Mouse (Mus musculus) cerebellum, adult 11-12 months (tissue): ENCODE measurements at regions not wholly inside any gene's neighbourhood (a gene's known extent, or its start where the extent isn't known, plus 50 kb on each side); places are given as distances from the start of the nearest gene placed in this dataset.

Source experiments
- DNase-seq: peaks from one replicate; pipeline ENCODE4 v3.0.0; 2022

DNA sequence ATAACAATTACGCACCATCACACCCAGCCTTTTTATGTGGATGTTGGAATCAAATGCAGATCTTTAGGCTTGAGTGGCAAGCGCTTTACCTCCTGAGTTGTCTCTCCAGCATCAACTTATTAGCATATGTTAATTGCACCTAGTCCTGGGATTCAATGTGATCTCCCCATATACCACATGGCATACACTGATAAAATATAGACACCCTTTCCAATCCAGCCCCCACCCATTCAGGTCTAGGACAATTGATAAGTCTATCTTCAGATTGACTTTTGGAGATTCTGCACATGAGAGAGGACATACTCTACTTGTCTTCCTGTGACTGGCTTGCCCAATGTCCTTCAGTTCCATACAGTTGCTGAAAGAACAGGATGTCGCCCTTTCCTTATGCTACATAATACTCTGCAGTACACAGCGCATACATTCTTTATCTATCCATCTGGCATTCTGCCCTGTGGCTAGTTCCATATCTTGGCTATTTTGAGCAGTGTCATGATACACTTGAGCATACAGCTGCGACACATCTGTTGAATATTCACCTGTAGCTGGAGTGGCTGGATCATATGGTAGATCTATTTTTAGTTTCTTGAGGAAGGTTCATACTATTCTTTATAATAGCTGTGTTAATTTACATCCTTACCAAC lies 120.3 kb downstream of the Gsdmc2 start:
- no peak for DNase-seq

DNA sequence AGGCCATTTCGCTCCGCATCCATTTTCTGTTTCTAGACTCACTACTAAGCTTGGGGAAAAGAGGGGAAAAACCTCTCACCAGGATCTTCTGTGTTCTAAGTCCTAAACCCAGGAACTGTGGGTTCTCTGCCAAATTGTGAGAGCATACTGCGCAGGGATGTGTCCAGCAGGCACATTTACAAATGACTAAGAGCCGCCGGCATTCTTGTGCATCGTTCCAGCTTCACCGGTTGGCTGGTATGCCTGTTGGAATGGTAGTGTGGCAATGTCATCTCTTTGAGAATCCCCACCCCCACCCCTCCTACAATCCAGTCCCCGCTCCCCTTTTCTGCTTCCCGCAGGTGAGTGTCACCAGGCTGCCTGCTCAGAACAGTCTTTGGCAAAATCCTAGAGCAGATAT lies 122.0 kb downstream of the Gsdmc2 start:
- no peak for DNase-seq

DNA sequence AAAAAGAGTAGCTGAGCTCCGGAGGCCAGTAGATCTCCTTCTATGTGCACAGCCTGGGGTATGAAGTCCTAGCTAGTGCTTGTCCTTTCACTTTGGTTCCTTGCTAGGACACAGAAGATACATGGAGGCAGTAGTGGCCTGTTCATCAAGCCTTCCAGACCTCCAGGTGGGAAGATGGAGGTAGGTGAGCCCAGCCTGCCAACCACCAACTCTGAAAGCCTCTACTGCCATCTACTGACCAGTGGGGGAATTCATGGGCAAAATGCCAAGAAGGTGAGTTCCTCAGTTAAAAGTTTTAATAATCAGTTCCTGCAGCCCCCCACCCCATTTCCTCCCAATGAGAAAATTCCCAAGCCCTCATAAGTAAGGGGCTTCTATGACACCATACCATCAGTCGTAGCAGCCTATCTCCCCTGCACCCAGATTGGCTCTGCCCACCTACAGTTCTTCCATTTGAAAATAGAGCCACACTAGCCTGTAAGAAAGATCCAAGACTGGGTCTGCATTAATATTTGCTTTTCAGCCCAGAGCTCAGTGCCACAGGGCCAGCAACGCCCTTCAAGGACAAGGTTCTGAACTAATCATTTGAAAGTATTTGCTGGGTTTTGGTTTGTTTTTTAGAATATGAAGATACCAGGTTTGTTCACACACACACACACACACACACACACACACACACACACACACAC lies 123.2 kb downstream of the Gsdmc2 start:
- no peak for DNase-seq

DNA sequence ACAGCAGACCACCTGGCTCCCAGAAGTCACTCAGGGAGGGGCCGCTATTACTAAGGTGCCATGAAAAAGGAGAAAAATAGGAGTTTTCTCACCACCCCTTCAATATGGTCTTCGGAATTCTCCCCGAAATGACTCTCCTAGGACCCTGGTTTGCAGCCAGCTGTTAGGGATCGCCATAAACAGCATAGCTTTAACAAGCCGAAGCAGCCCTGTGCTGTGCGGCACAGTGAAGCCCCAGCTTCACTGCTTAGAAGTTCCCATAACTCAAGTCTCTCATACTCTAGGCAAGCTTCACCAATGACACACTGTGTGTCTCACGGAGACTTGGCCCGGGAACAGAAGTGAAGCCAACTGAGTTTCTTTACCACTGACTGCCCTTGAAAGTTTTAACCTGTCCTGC lies 127.2 kb downstream of the Gsdmc2 start:
- DNase-seq, result no peak

DNA sequence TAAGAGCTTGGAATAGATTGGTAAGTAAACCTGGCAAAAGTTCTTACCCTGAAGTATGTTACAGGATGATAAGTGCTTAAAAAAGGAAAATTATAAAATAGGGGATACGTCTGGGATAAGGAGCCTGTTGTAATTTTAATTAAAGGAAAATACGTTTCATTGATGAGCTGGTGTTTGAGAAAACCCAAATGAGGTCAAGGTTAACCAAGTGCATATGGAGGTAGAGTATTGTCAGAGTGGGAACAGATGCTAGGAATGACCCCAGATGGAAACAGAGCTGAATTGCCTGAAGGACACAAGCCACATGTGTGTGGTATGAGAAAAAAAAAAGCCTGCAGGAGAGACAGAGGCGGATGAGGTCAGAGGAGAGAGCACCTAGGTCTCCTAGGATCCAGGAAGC lies 131.3 kb downstream of the Gsdmc2 start:
- no peak for DNase-seq

DNA sequence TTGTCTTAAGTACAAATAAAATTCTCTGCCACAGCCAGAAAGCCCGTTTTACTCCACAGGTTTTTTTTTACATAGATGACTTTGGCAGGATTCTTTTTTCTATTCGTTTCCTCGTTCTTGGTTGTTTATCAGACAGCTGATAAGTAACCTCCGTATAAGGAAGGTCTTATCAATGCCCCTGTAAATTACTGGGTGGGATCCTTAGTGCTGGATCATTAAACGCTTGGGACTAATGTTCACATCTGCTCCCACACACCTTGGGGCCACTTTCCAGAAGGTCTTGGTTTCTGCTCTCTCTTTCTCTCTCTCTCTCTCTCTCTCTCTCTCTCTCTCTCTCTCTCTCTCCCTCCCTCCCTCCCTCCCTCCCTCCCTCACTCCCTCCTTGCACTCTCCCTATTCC lies 134.6 kb downstream of the Gsdmc2 start:
- DNase-seq, result no peak

DNA sequence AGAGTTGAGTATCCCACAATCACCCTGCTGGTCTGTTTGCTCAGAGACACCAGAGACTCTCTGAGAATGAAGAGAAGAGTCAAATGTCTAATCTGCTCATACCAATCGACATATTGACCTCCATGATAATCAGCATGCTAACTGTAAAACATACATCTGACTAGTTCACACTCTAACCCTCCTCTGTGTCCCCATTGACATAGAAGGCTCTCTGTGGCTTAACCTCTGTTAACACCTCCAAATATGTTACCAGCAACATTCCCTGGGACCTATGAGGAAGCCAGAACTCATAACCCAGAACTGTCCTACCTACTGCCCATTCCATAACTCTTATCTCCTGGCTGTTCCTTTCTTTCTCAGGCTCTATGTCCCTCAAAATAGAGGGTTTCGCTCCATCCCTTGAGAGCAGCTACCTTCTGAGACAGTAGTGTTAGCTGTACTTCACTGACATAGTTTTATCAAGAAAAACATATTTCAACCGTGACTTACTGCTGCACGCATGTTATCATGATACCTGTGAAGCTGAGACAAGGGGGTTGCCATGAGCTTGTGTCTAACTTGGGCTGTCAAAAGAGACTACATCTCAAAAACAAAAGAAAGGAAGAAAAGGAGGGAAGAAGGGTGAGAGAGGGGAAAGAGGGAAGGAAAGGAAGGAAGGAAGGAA lies 135.6 kb downstream of the Gsdmc2 start:
- no peak for DNase-seq

DNA sequence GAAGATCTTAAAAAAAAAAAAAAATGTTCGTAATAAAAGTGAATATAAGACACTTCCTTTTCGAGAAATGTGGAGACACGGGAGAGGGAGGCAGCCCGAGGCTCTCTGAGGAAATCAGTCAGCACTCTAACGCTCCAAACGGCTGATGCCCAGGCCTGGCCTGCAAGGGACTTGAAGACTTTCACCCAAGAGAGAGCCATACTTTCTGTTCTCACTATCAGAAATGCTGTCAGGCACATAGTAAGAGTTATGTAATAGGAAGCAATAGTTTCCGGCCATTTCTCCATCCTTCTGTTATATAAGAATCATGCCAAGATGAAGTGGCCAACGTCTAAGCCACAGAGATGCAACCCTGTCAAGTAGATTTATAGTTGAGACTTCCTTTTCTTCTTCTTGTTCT lies 140.3 kb downstream of the Gsdmc2 start:
- DNase-seq, result no peak

DNA sequence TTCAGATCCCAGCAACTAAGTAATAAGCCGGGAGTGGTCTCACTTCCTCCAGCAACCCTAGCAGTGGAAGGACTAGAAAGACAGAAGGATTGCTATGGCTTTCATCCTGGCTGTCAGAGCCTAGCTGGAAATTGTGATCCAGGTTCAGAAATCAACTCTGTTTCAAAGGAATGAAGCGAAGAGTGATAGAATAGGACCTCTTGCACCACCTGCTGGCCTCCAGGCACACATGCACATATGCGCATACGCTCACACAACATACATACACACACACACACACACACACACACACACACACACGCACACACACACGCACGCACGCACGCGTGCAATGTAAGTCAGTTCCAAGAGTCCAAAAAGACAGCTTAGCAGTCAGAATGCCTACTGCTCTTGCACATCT lies 147.1 kb downstream of the Gsdmc2 start:
- DNase-seq, result no peak

DNA sequence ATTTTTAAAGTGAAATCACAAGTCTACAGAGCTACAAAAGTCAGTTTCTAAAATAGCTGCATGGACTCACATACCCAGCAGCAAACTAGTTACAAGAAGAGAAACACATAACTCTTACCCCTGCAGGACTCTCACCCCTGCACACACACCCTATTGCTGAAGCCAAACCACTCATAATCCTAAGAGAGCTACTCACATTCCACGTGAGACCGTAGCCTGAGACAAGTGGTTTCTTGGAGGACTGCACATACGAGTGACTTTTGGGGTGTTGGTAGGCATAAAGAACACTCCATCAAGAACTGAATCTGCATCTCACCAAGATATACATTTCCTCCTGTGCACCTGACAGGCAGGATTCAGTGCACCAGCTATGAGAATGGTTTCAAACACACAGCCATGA lies 150.8 kb downstream of the Gsdmc2 start:
- no peak for DNase-seq

DNA sequence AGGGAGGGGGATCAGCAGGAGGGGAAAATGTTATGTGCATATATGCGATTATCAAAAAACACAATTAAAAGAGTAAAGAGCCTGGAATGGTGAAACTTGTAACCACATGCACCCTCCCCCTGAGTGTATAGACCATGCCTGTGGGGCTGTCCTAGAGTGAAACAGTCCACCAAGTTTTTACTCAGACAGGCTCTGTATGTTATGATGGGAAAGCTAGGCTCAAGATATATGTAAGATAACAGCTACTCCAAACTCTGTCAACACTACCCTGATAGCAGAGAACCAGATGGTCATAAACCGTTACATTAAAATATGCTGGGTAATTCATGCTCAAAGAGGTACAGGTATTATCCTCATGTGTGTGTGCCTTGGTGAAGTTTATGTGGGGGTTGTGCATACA lies 151.4 kb downstream of the Gsdmc2 start:
- DNase-seq, result no peak

DNA sequence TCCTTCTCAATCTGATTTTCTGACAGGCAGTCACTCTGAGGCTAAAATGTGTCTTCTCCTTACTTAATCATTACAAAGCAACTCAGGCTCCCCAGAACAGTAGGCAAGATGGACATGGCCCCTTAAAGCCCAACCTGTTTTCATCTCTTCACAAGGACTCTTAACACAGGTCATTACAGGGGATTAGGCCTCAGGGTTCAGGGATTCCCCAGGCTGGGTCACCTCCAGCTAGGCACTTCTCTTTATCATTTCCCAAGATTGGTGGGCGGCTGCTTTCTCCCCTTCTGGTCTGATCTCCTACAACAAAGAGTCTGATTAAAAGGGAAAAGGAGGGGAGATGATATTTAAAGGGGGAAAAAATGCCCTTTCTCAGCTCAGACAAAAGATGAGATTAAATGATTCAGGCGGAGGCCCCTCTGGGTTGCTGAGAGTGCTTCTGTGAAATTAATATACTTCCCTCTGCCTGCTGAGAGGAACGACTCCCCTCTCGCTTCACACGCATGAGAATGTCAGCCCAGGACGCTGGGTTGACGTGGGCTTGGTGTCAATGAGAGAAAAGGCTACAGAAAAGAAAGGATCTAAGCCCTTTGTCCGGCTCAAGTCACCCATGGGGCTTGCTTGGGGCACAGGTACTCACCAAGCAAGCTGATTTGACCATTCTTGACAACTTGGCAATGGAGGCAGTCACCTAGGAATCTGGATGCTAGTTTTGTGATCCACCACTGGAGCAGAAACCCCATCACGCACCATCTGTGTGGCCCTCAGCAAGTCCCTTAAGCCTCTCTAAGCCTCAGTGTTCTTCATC lies 152.3 kb downstream of the Gsdmc2 start:
- DNase-seq, result no peak

DNA sequence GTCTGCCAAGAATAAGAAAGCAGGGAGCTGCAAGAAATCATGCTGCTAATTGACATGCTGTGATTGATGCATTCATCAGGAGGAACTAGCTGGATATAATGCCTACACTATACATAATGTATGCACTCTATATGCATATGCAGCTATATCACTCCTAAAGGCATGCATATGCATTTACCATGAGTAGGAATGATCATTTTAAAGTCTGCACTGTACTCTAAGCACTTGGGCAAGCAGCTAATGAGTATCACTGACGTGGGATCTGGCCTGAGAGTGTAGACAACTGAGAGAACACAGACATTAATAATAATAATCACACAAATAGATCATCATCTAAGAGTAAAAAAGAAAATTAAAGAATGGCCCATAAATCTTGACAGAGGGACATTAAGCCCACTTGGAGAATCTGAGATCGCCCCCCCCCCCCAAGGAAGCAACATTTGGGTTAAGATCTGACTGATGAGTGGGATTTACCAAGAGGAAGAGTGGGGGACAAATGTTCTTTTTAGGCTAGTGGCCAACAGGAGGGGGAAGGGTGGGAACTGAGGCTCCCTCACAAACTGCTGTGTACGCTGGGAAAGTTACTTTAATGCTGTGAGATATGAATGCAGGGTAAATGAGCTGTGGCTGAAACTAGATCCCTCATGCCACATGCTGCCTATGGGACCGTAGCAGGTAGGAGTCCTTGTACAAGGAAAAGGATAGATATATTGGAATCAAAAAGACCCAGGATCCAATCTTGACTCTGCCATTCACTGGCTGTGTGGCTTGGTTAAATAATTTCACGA lies 155.0 kb downstream of the Gsdmc2 start:
- DNase-seq, result no peak

DNA sequence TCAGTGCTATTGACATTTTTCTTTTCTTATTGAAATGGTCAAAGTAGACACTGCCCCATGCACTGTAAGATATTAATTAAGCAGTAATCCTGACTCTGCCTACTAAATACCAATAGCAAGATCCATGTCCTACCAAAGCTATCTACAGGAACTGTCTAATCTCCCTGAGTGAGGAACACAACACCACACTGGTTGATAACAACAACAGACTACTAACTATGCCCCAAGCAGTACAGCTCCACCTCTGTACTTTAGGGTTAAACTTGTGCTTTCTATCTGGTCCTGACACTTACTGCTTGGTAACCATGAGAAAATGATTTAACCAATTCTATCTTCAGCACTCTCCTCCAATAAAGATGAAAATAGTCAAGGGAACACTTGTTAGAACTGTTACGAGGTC lies 157.1 kb downstream of the Gsdmc2 start:
- DNase-seq, result no peak

DNA sequence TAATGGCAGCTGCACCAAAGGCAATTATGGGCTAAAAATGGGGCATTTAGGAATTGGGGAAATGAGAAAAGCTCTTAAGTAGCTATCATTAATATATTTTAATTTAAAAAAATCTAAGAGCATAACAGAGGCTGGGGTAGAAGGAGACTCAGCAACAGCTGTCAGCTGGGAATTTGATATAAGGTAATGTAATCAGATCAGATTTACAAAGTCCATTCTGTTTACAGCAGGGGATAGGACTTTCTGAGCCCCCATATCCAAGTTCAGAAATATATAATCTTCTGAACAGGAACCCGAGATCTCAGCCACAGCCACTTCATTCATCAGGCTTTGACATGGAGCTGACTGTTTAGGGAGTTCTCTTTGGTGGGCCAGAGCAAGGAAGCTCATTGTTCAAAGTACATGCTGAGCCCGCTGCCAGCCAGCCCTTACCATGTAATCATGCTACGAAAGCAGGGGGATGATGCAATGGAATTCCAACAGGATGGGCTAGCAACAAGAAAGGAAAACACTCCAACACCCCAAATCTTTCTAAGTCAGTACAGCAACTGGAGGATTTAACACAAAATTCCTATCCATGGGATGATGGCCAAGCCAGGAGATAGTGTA lies 157.9 kb downstream of the Gsdmc2 start:
- no peak for DNase-seq

DNA sequence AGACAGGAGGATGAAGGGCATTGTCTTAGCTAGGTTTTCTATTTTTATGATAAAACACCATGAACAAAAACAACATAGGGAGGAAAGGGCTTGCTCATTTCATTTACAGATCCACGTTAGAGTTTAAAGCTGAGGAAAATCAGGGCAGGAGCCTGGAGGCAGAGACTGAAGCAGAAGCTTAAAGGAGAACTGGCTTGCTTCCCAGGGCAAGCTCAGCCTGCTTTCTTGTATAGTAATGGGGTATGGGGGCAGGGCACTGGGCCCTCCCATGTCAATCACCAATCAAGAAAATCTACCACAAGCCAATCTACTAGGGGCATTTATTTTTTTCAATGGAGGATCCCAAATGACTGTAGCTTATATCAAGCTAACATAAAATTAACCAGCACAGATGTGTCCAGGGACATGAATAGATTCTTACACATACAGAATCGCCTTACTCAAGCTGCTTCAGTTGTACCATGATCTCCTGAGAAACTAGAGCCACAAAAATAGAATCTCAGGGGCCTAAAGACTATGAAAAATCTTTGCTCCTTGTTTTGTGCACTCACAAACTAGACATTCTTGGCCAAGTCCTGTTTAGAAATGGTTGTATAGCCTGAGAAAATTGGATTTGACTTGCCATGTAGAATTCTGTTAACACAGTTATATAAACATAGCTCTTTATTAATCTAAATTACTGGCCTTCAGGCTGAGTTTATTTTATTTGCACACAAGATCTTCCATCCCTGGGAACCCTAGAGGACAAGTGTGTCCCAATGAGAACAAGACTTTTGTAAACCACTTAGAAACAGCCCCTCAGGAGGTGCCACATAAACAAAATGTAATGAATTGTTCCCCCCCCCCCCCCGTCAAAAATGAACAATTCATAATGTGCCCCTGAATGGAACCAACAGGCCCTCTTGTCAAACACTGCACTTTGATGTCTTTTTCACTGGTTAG lies 164.7 kb downstream of the Gsdmc2 start:
- DNase-seq, result no peak

DNA sequence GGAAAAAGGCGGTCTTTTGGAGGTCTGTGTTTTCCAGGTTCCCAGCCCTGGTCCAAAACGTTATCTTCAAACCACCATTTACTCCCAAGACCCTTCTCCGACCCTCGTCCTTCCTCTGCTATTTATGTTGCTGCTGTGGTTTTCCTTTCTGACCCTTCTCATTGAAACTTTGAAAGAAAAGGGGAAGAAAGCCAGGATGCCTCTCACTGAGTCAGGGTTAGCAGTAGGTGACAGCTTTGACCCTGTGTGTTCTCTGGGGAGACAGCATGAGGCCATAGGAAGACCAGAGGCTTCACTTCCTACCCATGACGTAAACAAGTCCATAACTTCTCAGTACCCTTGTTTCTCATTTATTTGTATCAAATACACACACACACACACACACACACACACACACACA lies 166.1 kb downstream of the Gsdmc2 start:
- no peak for DNase-seq

DNA sequence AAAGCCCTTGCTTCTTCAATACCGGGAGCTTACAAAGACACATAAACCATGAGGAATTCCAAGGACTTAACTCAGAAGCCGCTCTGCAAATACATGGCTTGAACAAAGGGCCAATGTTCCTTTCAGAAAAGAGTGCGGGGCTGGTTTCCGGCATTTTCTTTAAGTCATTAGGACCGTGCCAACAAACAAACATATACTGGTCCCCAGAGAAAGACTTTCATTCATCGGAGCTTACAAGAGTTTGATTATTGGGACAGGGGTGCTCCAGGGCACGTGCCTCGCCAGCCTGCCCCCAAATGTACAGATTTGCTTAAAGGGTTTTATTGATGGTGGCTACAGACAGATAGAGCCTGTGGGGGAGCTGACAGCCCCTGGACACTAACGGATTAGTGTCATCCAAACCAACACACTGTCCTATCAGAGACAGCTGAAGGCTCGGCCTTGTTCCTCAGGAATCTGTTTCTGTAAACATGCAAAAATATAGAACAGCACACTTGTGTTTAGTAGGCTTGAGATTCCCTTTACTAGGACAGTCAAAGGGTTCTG lies 169.4 kb downstream of the Gsdmc2 start:
- DNase-seq, result no peak

DNA sequence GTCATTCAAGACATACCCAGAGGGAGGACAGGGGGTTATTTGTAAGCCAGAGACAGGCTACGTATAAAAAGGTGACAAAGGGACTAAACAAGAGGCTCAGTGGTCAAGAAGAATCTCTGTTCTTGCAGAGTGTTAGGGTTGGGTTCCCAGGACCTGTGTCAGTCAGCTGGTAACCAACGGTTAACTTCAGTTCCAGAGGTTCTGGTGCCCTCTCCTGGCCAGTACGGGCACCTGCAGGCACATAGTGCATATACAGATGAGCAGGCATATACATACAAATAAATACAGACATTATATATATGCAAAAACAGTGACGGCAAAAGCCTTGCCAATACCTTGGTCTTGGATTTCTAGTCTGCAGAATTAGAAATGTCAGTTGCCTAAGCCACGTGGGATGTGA lies 170.6 kb downstream of the Gsdmc2 start:
- no peak for DNase-seq

DNA sequence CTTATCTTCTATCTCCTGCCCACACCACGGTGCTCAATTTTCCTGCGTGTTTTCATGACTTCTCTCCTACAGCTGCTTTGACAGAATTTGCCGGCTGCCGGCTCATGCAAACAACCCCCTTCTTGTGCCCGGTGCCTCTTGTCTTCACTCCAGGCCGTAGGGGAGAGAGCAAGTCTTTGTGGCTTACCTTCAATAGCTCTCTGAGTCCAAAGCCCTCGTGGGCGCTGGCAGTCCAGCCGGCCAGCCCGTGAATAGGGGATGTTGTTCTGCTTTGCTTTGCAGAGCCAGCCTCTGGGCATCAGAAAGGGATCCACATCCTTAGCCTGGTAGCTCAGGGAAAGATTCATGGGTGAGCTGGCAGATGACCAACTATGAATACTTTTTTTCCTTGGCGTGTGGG lies 173.9 kb downstream of the Gsdmc2 start:
- DNase-seq, result peak; percentile 3

DNA sequence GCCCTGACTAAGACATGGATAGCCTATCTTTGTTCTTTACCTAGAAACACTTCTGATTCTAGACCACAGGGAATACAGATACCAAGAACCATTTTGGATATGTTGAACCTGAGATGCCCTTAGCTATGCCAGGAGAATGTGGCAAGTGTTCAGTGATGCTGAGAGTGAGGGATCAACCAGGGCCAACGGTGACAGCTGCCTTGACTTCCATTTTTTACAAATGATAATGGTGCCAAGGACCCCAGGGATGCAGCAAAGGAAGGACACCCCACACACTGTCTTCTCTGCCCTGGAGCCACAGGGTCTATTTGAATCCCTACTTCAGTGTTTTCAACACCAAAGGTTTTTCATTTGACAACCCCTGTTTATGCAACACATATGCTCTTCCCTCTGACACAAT lies 174.4 kb downstream of the Gsdmc2 start:
- DNase-seq, result no peak
